Mouse (Mus musculus) forebrain, postnatal 0 days (tissue): ENCODE results near the gene Cdc25b. TPM values are rescaled to one million over a fixed set of nuclear protein-coding genes. Genes with fewer than 3 reads are reported as not detected.

Experiments
- ATAC-seq: fragments of 200-750 bp; cut with Nextera tagmentation; 2 replicates; pipeline ENCODE4 v1.8.0; 2017; ENCODE audit warnings: mild to moderate bottlenecking, moderate library complexity
- DNase-seq: peaks from one replicate; pipeline ENCODE4 v3.0.0-alpha.2; 2015
- H3K27ac ChIP-seq: fragments of 300-500 bp; sonication (generic); 2 replicates; pipeline ENCODE4 v1.5.1; 2014; ENCODE audit warnings: low read depth, mild to moderate bottlenecking, antibody characterized with exemption, low read length, moderate library complexity, mixed read lengths
- H3K27me3 ChIP-seq: fragments of 300-500 bp; sonication (generic); 2 replicates; pipeline ENCODE4 v1.6.1; 2014; ENCODE audit warnings: mild to moderate bottlenecking, low read length, mixed read lengths; ENCODE audit not compliant: insufficient read depth
- H3K36me3 ChIP-seq: fragments of 300-500 bp; sonication (generic); 2 replicates; pipeline ENCODE4 v1.6.1; 2014; ENCODE audit warnings: mild to moderate bottlenecking, moderate library complexity; ENCODE audit not compliant: insufficient read depth
- H3K4me1 ChIP-seq: fragments of 300-500 bp; sonication (generic); 2 replicates; pipeline ENCODE4 v1.6.1; 2014; ENCODE audit warnings: antibody characterized with exemption; ENCODE audit not compliant: insufficient read depth
- H3K4me2 ChIP-seq: fragments of 300-500 bp; sonication (generic); 2 replicates; pipeline ENCODE4 v1.6.1; 2014; ENCODE audit warnings: low read depth, mild to moderate bottlenecking, moderate library complexity
- H3K4me3 ChIP-seq: fragments of 300-500 bp; sonication (generic); 2 replicates; pipeline ENCODE4 v1.5.1; 2014; ENCODE audit warnings: low read depth, low read length, mixed read lengths
- H3K9ac ChIP-seq: fragments of 300-500 bp; sonication (generic); 2 replicates; pipeline ENCODE4 v1.6.1; 2014; ENCODE audit warnings: mild to moderate bottlenecking
- H3K9me3 ChIP-seq: fragments of 300-500 bp; sonication (generic); 2 replicates; pipeline ENCODE4 v1.6.1; 2016; ENCODE audit warnings: low read length
- CTCF ChIP-seq: sonication (generic); IDR thresholded peaks from 2 replicates; pipeline ENCODE4 v1.5.1; 2016; ENCODE audit warnings: antibody characterized with exemption, control low read depth, low read depth
- WGBS: fragments of 180-500 bp; shearing (Covaris S2); extraction: QIAGEN DNeasy Blood & Tissue Kit; methylation state at CpG from one replicate; pipeline ENCODE4 v1.1.7; 2014; 5-methylcytosine and 5-hydroxymethylcytosine counted together
- polyA plus RNA-seq: library from polyadenylated mRNA; unstranded; fragments of >200 nt; fragmentation: Nextera tagmentation; extraction: Ambion mirVana; gene quantifications from 2 replicates; pipeline ENCODE4 v1.2.1, GENCODE M21; 2015
- total RNA-seq: library from RNA; depleted of rRNA; stranded (reverse); fragments of >200 nt; gene quantifications from 2 replicates; pipeline ENCODE4 v1.2.3, GENCODE M21; 2014

Gene Cdc25b
- total and polyA plus RNA-seq, 2 experiments from 2014 or later, result 11.7 to 15.2 TPM

DNA sequence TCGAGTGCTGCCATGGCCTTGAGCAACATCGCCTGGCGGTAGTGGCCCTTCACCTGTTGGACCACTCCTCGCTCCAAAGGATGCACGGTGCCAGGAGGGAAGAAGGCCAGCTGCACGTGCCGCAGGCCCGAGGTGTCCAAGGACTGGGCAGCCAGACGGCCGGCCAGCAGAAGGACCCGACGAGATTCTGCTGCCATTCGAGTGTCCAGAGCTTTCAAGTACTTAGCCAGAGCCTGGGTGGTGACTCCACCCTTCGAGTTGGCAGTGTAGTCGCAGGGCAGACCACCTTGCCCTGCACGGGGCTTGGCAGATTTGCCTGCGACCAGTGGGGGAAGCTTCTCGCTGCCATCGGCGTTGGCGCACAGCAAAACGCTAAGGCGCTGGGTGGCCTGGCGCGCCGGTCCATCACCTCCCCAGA lies 7.9 kb upstream of the Cdc25b start:
- Histone ChIP-seq H3K27me3 (no peaks in the 10 kb centered on the region), H3K9me3 (no peaks in the 10 kb centered on the region), H3K36me3 (no peaks in the 10 kb centered on the region; the same call in 1 of the 2 replicates), H3K9ac (peak overlapping the region; percentile 93), H3K4me2 (peak overlapping the region; percentile 98), H3K4me3 (peak overlapping the region; percentile 84), H3K27ac (peak overlapping the region; percentile 99), H3K4me1 (peaks cover 33% of the 10 kb centered on the region)
- ATAC-seq (no peak), DNase-seq (no peak)
- WGBS, result 15% methylated on average over 26 of the region's 26 CpGs
- TF ChIP-seq CTCF, result no peak

DNA sequence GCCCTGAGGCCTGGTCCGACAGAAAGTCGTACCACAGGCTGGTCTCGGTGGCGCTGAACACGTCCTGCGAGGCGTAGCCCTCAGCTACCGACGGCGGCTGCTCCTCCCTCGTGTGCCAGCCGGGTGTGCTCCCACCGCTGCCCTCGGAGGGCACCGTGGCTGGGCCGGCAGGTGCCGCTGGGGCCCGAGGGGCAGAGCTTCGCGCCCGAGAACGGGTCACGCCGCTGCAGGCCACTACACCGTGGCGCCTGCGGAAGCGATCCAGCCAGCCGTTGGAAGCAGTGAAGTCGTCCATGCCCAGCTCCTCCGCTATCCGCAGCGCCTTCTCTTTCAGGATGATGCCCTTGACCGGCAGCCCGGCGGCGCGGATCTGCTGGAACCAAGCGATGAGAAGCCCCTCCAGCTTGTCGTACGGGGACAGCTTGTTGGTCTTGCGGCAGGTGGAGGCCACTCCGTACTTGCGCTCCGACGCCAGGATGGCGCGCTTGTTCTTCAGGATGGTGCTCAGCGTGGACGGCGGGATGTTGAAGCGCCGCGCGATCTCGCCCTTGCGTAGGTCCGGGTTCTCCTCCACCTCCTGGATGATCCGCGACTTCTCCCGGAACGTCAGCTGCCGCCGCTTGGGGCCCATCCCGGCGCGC lies 7.4 kb upstream of the Cdc25b start:
- no peaks in the 10 kb centered on the region; the same call in 1 of the 2 replicates for H3K36me3 ChIP-seq
- peak overlapping the region; percentile 84 for H3K4me3 ChIP-seq
- peak overlapping the region; percentile 99 for H3K27ac ChIP-seq
- peak overlapping the region; percentile 98 for H3K4me2 ChIP-seq
- under 1% methylated on average over 67 of the region's 67 CpGs for WGBS
- no peaks in the 10 kb centered on the region for H3K9me3 ChIP-seq
- H3K4me1 ChIP-seq, result peaks cover 33% of the 10 kb centered on the region
- TF ChIP-seq CTCF, result peak; percentile 28
- ATAC-seq (peak; percentile 82), DNase-seq (peak; percentile 82)
- H3K9ac ChIP-seq, result peak overlapping the region; percentile 93
- H3K27me3 ChIP-seq, result no peaks in the 10 kb centered on the region

DNA sequence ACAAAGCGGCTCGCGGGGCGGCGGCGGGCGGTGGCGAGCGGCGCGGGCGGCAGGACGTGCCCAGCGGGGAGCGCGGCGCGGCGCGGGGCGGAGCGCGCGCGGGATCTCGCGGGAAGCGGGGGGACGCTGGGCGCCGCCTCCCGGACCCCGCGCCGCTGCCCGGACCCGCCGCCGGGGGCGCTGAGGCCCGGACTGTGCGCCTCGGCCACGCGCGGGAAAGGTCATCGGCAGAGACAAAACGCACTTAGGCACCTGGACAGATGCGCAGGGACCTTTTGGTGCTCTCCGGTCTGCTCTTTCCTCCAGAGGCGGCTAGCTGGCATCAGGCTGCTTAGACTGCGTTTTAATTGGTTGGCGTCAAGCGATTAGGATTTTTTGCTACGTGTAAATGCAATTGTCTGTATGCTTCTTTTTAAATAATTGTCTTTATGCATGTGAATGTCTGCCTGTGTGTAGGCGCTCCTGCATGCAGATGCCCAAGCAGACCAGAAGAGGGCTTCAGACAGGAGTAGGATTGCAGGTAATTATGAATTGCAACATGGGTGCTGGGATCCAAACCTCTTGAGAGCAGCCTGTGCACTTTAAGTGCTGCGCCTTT lies 6.7 kb upstream of the Cdc25b start, which contains the start of gene Cenpb:
Gene Cenpb (minus strand): TSS at position 78 of the 598 bp plus-strand sequence.
- DNase-seq (peak; percentile 92), ATAC-seq (peak; percentile 93)
- Histone ChIP-seq H3K9me3 (no peaks in the 10 kb centered on the region), H3K4me3 (peak within 1 kb of the TSS; percentile 84), H3K27ac (peak within 1 kb of the TSS; percentile 99), H3K36me3 (no peaks in the 10 kb centered on the region; the same call in 1 of the 2 replicates), H3K4me1 (peaks cover 30% of the 10 kb centered on the region), H3K27me3 (no peaks in the 10 kb centered on the region), H3K9ac (peak within 1 kb of the TSS; percentile 93), H3K4me2 (peak within 1 kb of the TSS; percentile 98)
- WGBS, result 2% methylated on average over 52 of the region's 57 CpGs
- peak; percentile 63 for TF ChIP-seq CTCF

DNA sequence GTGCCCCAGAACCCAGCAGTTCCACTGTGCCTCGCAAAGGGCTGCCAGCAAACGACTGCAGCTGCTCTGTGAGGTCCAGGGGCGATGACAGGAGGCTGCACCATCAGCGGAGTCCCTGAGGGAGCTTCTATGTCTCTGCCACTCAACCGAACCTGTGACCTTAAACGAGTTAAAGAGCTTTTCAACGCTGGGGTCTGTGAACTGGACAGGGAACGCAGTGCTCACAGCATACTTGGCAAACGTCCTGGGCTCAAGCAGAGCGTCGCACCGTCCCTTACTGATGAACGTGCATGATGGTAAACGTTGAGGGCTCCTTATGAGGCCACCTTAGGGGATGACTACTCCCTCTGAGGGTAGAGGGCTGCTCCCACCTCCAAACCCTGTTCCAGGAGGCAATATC lies 406 bp upstream of the Cdc25b start:
- DNase-seq (no peak), ATAC-seq (no peak; the same call in 1 of the 2 replicates)
- Histone ChIP-seq H3K4me1 (0 out of 2 replicates have a peak, but pooled peaks cover 15% of the 10 kb centered on the region), H3K36me3 (no peaks in the 10 kb centered on the region), H3K9me3 (no peaks in the 10 kb centered on the region), H3K4me3 (peak overlapping the region; percentile 58), H3K4me2 (peak overlapping the region; percentile 81), H3K9ac (peak overlapping the region; percentile 78), H3K27me3 (no peaks in the 10 kb centered on the region), H3K27ac (0 out of 2 replicates have a peak overlapping the region, but pooled peaks have one; percentile 23)
- WGBS, result 2% methylated on average over 14 of the region's 14 CpGs
- no peak for TF ChIP-seq CTCF

DNA sequence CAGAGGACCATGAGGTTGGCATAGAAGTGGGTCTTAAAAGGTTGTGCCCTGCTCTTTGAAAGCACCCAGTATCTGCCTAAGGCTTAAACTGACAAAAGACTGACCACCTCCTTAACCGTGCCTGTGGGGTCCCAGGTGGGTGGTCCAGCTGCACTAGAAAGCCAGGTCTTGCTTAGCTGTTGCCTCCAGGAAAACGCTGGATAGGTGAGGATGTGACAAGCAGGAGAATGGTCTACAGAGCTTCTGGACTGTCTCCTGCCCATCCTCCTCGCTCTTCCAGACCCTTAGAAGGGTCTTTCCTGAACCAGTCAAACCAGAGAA lies 813 bp downstream of the Cdc25b start:
- DNase-seq (no peak), ATAC-seq (no peak)
- H3K36me3 ChIP-seq, result peaks cover 2% of the 10 kb centered on the region; the same call in 1 of the 2 replicates
- H3K9ac ChIP-seq, result peak overlapping the region; percentile 78; the same call in 1 of the 2 replicates
- no peak for TF ChIP-seq CTCF
- peak overlapping the region; percentile 58 for H3K4me3 ChIP-seq
- H3K4me2 ChIP-seq, result peak overlapping the region; percentile 81
- H3K27me3 ChIP-seq, result no peaks in the 10 kb centered on the region
- H3K27ac ChIP-seq, result no peak overlapping the region
- 0 out of 2 replicates have a peak, but pooled peaks cover 15% of the 10 kb centered on the region for H3K4me1 ChIP-seq
- 19% methylated on average over 3 of the region's 3 CpGs for WGBS
- H3K9me3 ChIP-seq, result no peaks in the 10 kb centered on the region

DNA sequence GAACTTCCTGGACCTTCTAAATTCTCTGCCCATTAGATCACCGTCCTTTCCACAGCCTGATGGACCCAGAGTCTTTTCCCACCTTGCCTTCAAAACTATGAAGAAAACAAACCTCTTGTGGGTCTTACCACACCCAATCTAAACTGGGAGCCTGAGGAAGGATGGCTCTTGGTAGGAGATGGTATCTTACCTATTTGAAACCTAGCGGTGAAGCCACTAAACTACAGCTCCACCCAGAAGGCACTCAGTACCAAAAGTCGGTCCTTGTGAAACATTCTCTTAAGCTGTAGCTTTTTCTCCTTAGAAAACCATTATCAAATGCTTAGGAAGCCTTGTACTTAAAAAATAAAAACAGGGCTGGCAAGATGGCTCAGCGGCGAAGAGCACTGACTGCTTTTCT lies 1.6 kb downstream of the Cdc25b start:
- H3K4me3 ChIP-seq, result no peak overlapping the region
- H3K4me2 ChIP-seq, result no peak overlapping the region
- no peak overlapping the region for H3K27ac ChIP-seq
- no peak for ATAC-seq
- peaks cover 8% of the 10 kb centered on the region for H3K36me3 ChIP-seq
- H3K27me3 ChIP-seq, result no peaks in the 10 kb centered on the region
- H3K9me3 ChIP-seq, result no peaks in the 10 kb centered on the region
- no peak overlapping the region for H3K9ac ChIP-seq
- WGBS, result 96% methylated on average over 5 of the region's 5 CpGs
- no peak for TF ChIP-seq CTCF
- 0 out of 2 replicates have a peak, but pooled peaks cover 15% of the 10 kb centered on the region for H3K4me1 ChIP-seq
- DNase-seq, result no peak

DNA sequence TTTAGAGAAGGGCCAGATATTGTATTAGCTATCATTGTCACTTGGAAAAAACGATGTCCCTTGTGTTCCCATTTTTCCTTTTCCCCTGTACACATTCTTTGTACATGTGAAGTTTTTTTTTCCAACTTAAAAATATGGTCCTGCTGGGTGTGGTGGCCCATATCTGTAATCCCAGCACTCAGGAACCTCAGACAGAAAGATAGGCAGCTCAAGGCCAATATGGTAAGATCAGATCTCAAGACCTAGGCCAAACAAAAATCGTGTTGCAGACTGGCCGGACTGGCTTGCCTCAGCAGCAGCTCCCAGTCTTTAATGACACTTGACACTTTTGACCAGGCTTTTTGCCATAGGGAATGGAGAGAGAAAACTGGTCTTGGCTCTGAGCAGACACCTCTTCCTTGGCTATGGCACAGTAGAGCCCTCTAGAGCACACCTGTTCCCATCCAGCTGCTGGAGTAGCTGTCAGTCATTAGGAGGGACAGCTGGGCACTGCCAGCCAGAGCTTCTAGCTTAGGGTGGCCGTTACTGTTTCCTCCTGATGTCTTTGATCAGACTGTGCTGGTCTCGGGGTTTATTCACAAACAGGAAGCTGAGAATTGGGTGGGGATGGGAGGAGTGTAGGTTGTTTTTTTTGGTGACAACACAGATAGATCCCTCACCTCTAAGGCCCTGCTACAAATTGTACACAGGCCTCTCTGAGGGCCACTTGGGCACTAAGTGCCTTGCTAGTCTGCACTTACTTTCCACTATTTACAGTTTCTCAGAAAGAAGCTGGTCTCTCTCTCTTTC lies 3.0 kb downstream of the Cdc25b start:
- no peak overlapping the region for H3K27ac ChIP-seq
- no peaks in the 10 kb centered on the region for H3K9me3 ChIP-seq
- ATAC-seq (no peak), DNase-seq (no peak)
- no peak overlapping the region for H3K9ac ChIP-seq
- peaks cover 19% of the 10 kb centered on the region for H3K36me3 ChIP-seq
- H3K27me3 ChIP-seq, result no peaks in the 10 kb centered on the region
- WGBS, result 42% methylated on average over 5 of the region's 5 CpGs
- no peak overlapping the region for H3K4me3 ChIP-seq
- no peak overlapping the region for H3K4me2 ChIP-seq
- TF ChIP-seq CTCF, result no peak
- H3K4me1 ChIP-seq, result 0 out of 2 replicates have a peak, but pooled peaks cover 15% of the 10 kb centered on the region
